ENCODE assay signal across 15 mouse cellular contexts in the genomic region with DNA sequence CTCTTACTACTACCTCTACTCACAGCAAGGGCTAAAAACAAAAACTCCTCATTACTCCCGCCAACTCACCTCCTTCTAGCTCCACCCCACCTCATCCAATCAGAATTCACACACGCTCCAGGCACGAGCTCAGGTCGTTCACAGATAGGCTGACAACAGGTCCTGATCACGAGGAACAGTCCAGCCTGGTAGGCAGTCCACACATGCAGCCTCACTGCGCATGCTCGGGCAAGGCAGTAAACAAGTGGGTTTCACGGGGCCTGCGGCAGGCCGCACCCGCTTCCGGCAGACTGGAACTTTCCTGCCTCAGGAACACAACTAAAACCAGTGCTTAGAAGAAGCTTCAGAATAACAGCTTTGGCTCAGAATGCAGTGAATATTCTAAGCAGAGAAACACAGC. TPM values are rescaled to one million over a fixed set of nuclear protein-coding genes. Genes with fewer than 3 reads are reported as not detected.
"Had no signal": no experiment of that assay in that cellular context is flagged by ENCODE, and none has a peak within 500 bp of the region (broad histone marks: within the 10 kb centered on the region; RNA-seq: fewer than 3 reads in every experiment).

No protein-coding gene starts in this region.

RNA-seq across cellular contexts. Expression of gene Crygs, which starts 33.1 kb away (rescaled TPM):
- total RNA-seq: heart, postnatal 10 days; heart, postnatal 14 days; heart, postnatal 25 days; heart, postnatal 36 days; heart, postnatal 4 days; hematopoietic stem cell, adult 5-6 weeks; hindbrain, postnatal 0 days; layer of hippocampus, adult 18-20 months; layer of hippocampus, adult 8-10 months; layer of hippocampus, postnatal 14 days; layer of hippocampus, postnatal 25 days; layer of hippocampus, postnatal 36 days; left cerebral cortex, adult 18-20 months; left cerebral cortex, adult 2 months; left cerebral cortex, adult 8-10 months had no signal
